Mouse (Mus musculus) neutrophil, adult 59 days (primary cell): ENCODE data around the gene Sbds. TPM values are rescaled to one million over a fixed set of nuclear protein-coding genes. Genes with fewer than 3 reads are reported as not detected.

Experiments
- total RNA-seq, 2 experiments: library from RNA; stranded (reverse); gene quantifications; 1 replicate in 1 of 2; 2 replicates in 1 of 2; pipeline ENCODE4 v1.2.4; 2023

Gene Sbds
- total RNA-seq, result 10 to 100 TPM; 37.3 to 44.0 TPM

DNA sequence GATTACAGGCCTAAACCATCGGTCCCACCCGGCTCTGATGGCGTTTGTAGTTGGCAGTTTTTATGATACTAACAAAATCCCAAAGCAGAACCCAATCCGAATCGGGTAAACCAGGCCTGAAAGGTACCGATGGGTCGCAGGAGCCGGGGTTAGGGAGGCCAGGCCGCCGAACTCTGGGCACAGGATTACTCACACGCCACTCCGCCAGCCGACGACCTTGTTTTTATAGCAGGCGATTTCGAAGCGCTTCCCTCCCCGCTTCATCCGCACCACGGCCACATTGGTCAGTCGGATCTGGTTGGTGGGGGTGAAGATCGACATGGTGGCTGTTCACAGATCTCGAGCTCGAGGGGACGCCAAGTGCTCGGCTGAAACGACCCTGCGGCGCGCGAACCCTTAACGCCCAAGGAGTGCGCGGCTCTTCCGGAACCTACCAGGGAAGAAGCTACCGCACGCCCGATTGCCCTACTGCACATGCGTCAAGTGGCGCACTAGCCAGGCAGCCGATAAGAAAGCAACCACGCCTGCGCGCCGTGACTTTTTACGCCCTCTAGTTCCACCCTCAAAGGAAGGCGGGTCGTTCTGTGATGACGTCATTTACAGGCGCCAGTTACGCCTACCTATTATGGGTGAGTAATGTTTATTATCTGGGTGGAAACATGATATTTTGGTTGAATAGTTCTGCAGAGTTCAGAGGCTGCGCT lies at the start of gene Sbds, which contains the start of gene Tyw1:
Gene Sbds (minus strand): TSS at position 514 of the 704 bp plus-strand sequence.
Gene Tyw1 (plus strand): TSS at position 603 of the 704 bp plus-strand sequence.

DNA sequence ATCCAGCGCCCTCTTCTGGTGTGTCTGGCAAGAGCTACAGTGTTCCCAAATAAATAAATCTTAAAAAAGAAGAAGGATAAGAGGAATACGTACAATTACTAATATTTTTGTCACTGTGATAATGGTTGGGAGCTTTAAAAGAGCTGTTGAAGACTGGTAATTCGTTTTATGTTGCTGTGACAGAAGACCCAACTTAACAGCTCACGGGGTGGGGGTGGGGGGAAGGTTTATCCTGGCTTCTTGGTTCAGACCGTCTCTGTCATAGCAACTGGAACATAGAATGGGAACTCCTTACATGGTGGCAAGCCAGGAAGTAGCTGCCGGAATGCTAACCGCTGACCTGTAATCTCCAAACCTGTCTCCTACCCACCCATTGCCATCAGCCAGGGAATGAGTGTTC lies 38.5 kb downstream of the Sbds start, which contains the start of gene Tmem248:
Gene Tmem248 (plus strand): TSS at position 301 of the 400 bp plus-strand sequence.

Other genes starting within 250 kb of the Sbds start
- gene Asl, start 226.3 kb downstream of the Sbds start, total RNA-seq, result 10 to 100 TPM; 25.7 to 35.5 TPM
- 10 to 100 TPM; 16.5 to 19.8 TPM for gene Crcp, start 226.2 kb downstream of the Sbds start, total RNA-seq
- gene Tpst1, start 182.2 kb downstream of the Sbds start, total RNA-seq, result 1 to 10 TPM; 2.9 to 3.2 TPM
- gene Kctd7, start 110.7 kb downstream of the Sbds start, total RNA-seq, result 1 to 10 TPM; 3.7 to 6.5 TPM
- gene Rabgef1, start 83.7 kb downstream of the Sbds start, total RNA-seq, result 10 to 100 TPM; 87.7 to 94.4 TPM
- gene Tmem248, start 38.4 kb downstream of the Sbds start, total RNA-seq, result 10 to 100 TPM; 45.2 to 46.6 TPM
- 1 to 10 TPM; 9.5 to 9.7 TPM for gene Tyw1, start 89 bp upstream of the Sbds start, total RNA-seq
- gene Caln1, start 113.9 kb upstream of the Sbds start, total RNA-seq, result not detected
- gene A330070K13Rik, start 129.1 kb upstream of the Sbds start, total RNA-seq, result not detected